Mouse (Mus musculus) hindbrain, postnatal 0 days (tissue): ENCODE data around the gene Lmcd1. TPM values are rescaled to one million over a fixed set of nuclear protein-coding genes. Genes with fewer than 3 reads are reported as not detected.
A peak's percentile ranks its signal among the peaks of the same experiment; 100 is the strongest.

ENCODE experiments used
- ATAC-seq: fragments of 200-750 bp; cut with Nextera tagmentation; 2 replicates; pipeline ENCODE4 v1.8.0; 2017; ENCODE audit warnings: mild to moderate bottlenecking, moderate TSS enrichment, moderate library complexity
- DNase-seq: peaks from one replicate; pipeline ENCODE4 v3.0.0-alpha.2; 2015; ENCODE audit warnings: low spot score
- H3K27ac ChIP-seq: fragments of 300-500 bp; sonication (generic); 2 replicates; pipeline ENCODE4 v1.5.1; 2014; ENCODE audit warnings: mild to moderate bottlenecking
- H3K27me3 ChIP-seq: fragments of 300-500 bp; sonication (generic); 2 replicates; pipeline ENCODE4 v1.6.1; 2014; ENCODE audit warnings: low read length, mixed read lengths; ENCODE audit not compliant: insufficient read depth
- H3K36me3 ChIP-seq: fragments of 300-500 bp; sonication (generic); 2 replicates; pipeline ENCODE4 v1.6.1; 2014; ENCODE audit warnings: low read length, mixed read lengths; ENCODE audit not compliant: insufficient read depth
- H3K4me1 ChIP-seq: fragments of 300-500 bp; sonication (generic); 2 replicates; pipeline ENCODE4 v1.6.1; 2014; ENCODE audit warnings: antibody characterized with exemption, low read length, mixed read lengths; ENCODE audit not compliant: insufficient read depth
- H3K4me2 ChIP-seq: fragments of 300-500 bp; sonication (generic); 2 replicates; pipeline ENCODE4 v1.6.1; 2014; ENCODE audit warnings: low read depth, mild to moderate bottlenecking, low read length, moderate library complexity, mixed read lengths
- H3K4me3 ChIP-seq: fragments of 300-500 bp; sonication (generic); 2 replicates; pipeline ENCODE4 v1.5.1; 2014; ENCODE audit warnings: low read length
- H3K9ac ChIP-seq: fragments of 300-500 bp; sonication (generic); replicated peaks from 2 replicates; pipeline ENCODE4 v1.6.1; 2014; ENCODE audit warnings: mild to moderate bottlenecking, low read length, moderate library complexity, mixed read lengths
- H3K9me3 ChIP-seq: fragments of 300-500 bp; sonication (generic); 2 replicates; pipeline ENCODE4 v1.6.1; 2016; ENCODE audit warnings: low read length, mixed read lengths
- CTCF ChIP-seq: IDR thresholded peaks from 2 replicates; pipeline ENCODE4 v1.5.1; 2016; ENCODE audit warnings: antibody characterized with exemption, control low read depth, low read depth
- WGBS: fragments of 180-500 bp; shearing (Covaris S2); extraction: QIAGEN DNeasy Blood & Tissue Kit; methylation state at CpG from one replicate; pipeline ENCODE4 v1.1.7; 2014; 5-methylcytosine and 5-hydroxymethylcytosine counted together
- polyA plus RNA-seq: library from polyadenylated mRNA; unstranded; fragments of >200 nt; fragmentation: Nextera tagmentation; extraction: Ambion mirVana; gene quantifications from 2 replicates; pipeline ENCODE4 v1.2.1, GENCODE M21; 2015
- total RNA-seq: library from RNA; depleted of rRNA; stranded (reverse); fragments of >200 nt; gene quantifications from 2 replicates; pipeline ENCODE4 v1.2.3, GENCODE M21; 2014

Gene Lmcd1
- total and polyA plus RNA-seq, 2 experiments from 2014 or later = 12.9 to 17.1 TPM

GRCm38 (mm10) chr6:112254967-112255366 lies 18.6 kb upstream of the Lmcd1 start:
- no peak for TF ChIP-seq CTCF
- ATAC-seq (no peak), DNase-seq (no peak)
- H3K27me3 ChIP-seq = no peaks in the 10 kb centered on the region
- H3K4me3 ChIP-seq = no peak overlapping the region
- H3K27ac ChIP-seq = no peak overlapping the region
- no peak overlapping the region for H3K9ac ChIP-seq
- no peaks in the 10 kb centered on the region for H3K9me3 ChIP-seq
- no peaks in the 10 kb centered on the region for H3K4me1 ChIP-seq
- no peak overlapping the region for H3K4me2 ChIP-seq
- no peaks in the 10 kb centered on the region for H3K36me3 ChIP-seq
- WGBS = 88% methylated on average over 2 of the region's 2 CpGs

- Histone ChIP-seq H3K27me3 (no peaks in the 10 kb centered on the region), H3K4me3 (no peak overlapping the region), H3K4me2 (no peak overlapping the region), H3K27ac (no peak overlapping the region), H3K4me1 (no peaks in the 10 kb centered on the region), H3K36me3 (no peaks in the 10 kb centered on the region), H3K9me3 (no peaks in the 10 kb centered on the region), H3K9ac (no peak overlapping the region)
- TF ChIP-seq CTCF = no peak
- 59% methylated on average over 11 of the region's 11 CpGs for WGBS
- DNase-seq (no peak), ATAC-seq (no peak)
Measured at GRCm38 (mm10) chr6:112255388-112256225, 18.0 kb upstream of the Lmcd1 start.

- DNase-seq (no peak), ATAC-seq (no peak)
- Histone ChIP-seq H3K27ac (no peak overlapping the region), H3K4me3 (no peak overlapping the region), H3K27me3 (no peaks in the 10 kb centered on the region), H3K4me1 (no peaks in the 10 kb centered on the region), H3K9ac (no peak overlapping the region), H3K9me3 (no peaks in the 10 kb centered on the region), H3K36me3 (no peaks in the 10 kb centered on the region), H3K4me2 (no peak overlapping the region)
- no peak for TF ChIP-seq CTCF
- 94% methylated on average over 6 of the region's 6 CpGs for WGBS
Measured at GRCm38 (mm10) chr6:112256599-112256998, 17.0 kb upstream of the Lmcd1 start.

GRCm38 (mm10) chr6:112261089-112261488 lies 12.5 kb upstream of the Lmcd1 start:
- TF ChIP-seq CTCF = no peak
- no peaks in the 10 kb centered on the region for H3K27me3 ChIP-seq
- DNase-seq (no peak), ATAC-seq (no peak)
- no peak overlapping the region for H3K9ac ChIP-seq
- no peak overlapping the region for H3K4me3 ChIP-seq
- no peaks in the 10 kb centered on the region for H3K9me3 ChIP-seq
- no peaks in the 10 kb centered on the region for H3K4me1 ChIP-seq
- no peak overlapping the region for H3K4me2 ChIP-seq
- no peaks in the 10 kb centered on the region for H3K36me3 ChIP-seq
- H3K27ac ChIP-seq = no peak overlapping the region

- H3K36me3 ChIP-seq = no peaks in the 10 kb centered on the region
- H3K27me3 ChIP-seq = no peaks in the 10 kb centered on the region
- H3K4me2 ChIP-seq = no peak overlapping the region
- ATAC-seq (no peak), DNase-seq (no peak)
- no peaks in the 10 kb centered on the region for H3K9me3 ChIP-seq
- 0 out of 2 replicates have a peak, but pooled peaks cover 6% of the 10 kb centered on the region for H3K4me1 ChIP-seq
- no peak overlapping the region for H3K4me3 ChIP-seq
- no peak overlapping the region for H3K9ac ChIP-seq
- no peak overlapping the region for H3K27ac ChIP-seq
- 96% methylated on average over 1 of the region's 1 CpGs for WGBS
- TF ChIP-seq CTCF = no peak
Measured at GRCm38 (mm10) chr6:112264321-112264720, 9.2 kb upstream of the Lmcd1 start.

GRCm38 (mm10) chr6:112266631-112267030 lies 6.9 kb upstream of the Lmcd1 start:
- no peaks in the 10 kb centered on the region for H3K36me3 ChIP-seq
- no peak overlapping the region for H3K4me2 ChIP-seq
- no peak for TF ChIP-seq CTCF
- 23% methylated on average over 1 of the region's 1 CpGs for WGBS
- H3K4me1 ChIP-seq = 0 out of 2 replicates have a peak, but pooled peaks cover 6% of the 10 kb centered on the region
- ATAC-seq (peak; percentile 51; the same call in 1 of the 2 replicates), DNase-seq (peak; percentile 77)
- H3K27me3 ChIP-seq = no peaks in the 10 kb centered on the region
- H3K9ac ChIP-seq = no peak overlapping the region
- peak overlapping the region; percentile 5; the same call in 1 of the 2 replicates for H3K27ac ChIP-seq
- H3K4me3 ChIP-seq = no peak overlapping the region
- no peaks in the 10 kb centered on the region for H3K9me3 ChIP-seq
